Mouse (Mus musculus) neural tube, embryonic 14.5 days (tissue): ENCODE measurements at regions not wholly inside any gene's neighbourhood (a gene's known extent, or its start where the extent isn't known, plus 50 kb on each side); places are given as distances from the start of the nearest gene placed in this dataset.

Experiments
- ATAC-seq: fragments of 200-750 bp; cut with Nextera tagmentation; 2 replicates; pipeline ENCODE4 v1.8.0; 2017; ENCODE audit warnings: low read depth, mild to moderate bottlenecking, moderate TSS enrichment, moderate library complexity
- H3K27ac ChIP-seq: fragments of 300-500 bp; sonication (generic); 2 replicates; pipeline ENCODE4 v1.5.1; 2014; ENCODE audit warnings: low read depth, mild to moderate bottlenecking, control low read depth, low read length, moderate library complexity, mixed read lengths
- H3K27me3 ChIP-seq: fragments of 300-500 bp; sonication (generic); 2 replicates; pipeline ENCODE4 v1.6.1; 2014; ENCODE audit warnings: low read length; ENCODE audit not compliant: control insufficient read depth, insufficient read depth
- H3K36me3 ChIP-seq: fragments of 300-500 bp; sonication (generic); 2 replicates; pipeline ENCODE4 v1.6.1; 2014; ENCODE audit warnings: low read length, mixed read lengths; ENCODE audit not compliant: control insufficient read depth, insufficient read depth
- H3K4me1 ChIP-seq: fragments of 300-500 bp; sonication (generic); 2 replicates; pipeline ENCODE4 v1.6.1; 2014; ENCODE audit warnings: low read length; ENCODE audit not compliant: control insufficient read depth, insufficient read depth
- H3K4me2 ChIP-seq: fragments of 300-500 bp; sonication (generic); 2 replicates; pipeline ENCODE4 v1.6.1; 2014; ENCODE audit warnings: mild to moderate bottlenecking, low read depth, low read length, control low read depth
- H3K4me3 ChIP-seq: fragments of 300-500 bp; sonication (generic); 2 replicates; pipeline ENCODE4 v1.5.1; 2014; ENCODE audit warnings: low read depth, low read length, control low read depth, mixed read lengths
- H3K9ac ChIP-seq: fragments of 300-500 bp; sonication (generic); replicated peaks from 2 replicates; pipeline ENCODE4 v1.6.1; 2014; ENCODE audit warnings: low read depth, mild to moderate bottlenecking, control low read depth, low read length, mixed read lengths
- H3K9me3 ChIP-seq: fragments of 300-500 bp; sonication (generic); 2 replicates; pipeline ENCODE4 v1.6.1; 2016; ENCODE audit warnings: low read length; ENCODE audit not compliant: control insufficient read depth
- WGBS: fragments of 180-500 bp; shearing (Covaris S2); extraction: QIAGEN DNeasy Blood & Tissue Kit; methylation state at CpG from one replicate; pipeline ENCODE4 v1.1.7; 2014; 5-methylcytosine and 5-hydroxymethylcytosine counted together

- H3K27ac ChIP-seq = no peak overlapping the region
- H3K4me3 ChIP-seq = no peak overlapping the region
- H3K4me2 ChIP-seq = no peak overlapping the region
- 29% methylated on average over 7 of the region's 7 CpGs for WGBS
- no peaks in the 10 kb centered on the region for H3K9me3 ChIP-seq
- H3K9ac ChIP-seq = no peak overlapping the region
- H3K27me3 ChIP-seq = no peaks in the 10 kb centered on the region
- ATAC-seq = no peak
- no peaks in the 10 kb centered on the region for H3K36me3 ChIP-seq
- no peaks in the 10 kb centered on the region for H3K4me1 ChIP-seq
Measured at GRCm38 (mm10) chr13:102629176-102629575, 64.2 kb upstream of the Cd180 start.

- ATAC-seq = no peak
- 94% methylated on average over 10 of the region's 10 CpGs for WGBS
- no peak overlapping the region for H3K27ac ChIP-seq
- H3K9me3 ChIP-seq = no peaks in the 10 kb centered on the region
- H3K4me1 ChIP-seq = no peaks in the 10 kb centered on the region
- H3K36me3 ChIP-seq = no peaks in the 10 kb centered on the region
- H3K27me3 ChIP-seq = no peaks in the 10 kb centered on the region
- H3K4me3 ChIP-seq = no peak overlapping the region
- H3K4me2 ChIP-seq = no peak overlapping the region
- no peak overlapping the region for H3K9ac ChIP-seq
Measured at GRCm38 (mm10) chr13:102634236-102634957, 59.0 kb upstream of the Cd180 start.

DNA sequence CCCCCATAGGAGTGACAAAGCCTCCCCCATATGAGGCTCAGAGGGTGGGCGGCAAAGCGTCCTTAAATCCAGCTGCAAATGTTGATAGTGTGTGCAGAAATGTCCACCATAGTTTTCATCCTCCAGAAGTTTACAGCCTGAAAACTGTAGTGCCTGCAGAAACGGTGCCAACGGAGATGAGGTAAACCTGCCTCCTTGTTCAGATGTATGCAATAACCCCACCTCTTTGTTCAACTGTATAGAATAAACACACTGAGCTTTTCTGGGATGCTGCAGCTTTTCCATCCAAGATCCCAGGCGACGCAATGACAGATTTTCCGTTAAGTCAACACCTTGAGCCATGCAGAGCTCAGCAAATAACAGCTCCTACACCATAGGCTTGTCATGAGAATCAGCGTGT lies 57.3 kb upstream of the Cd180 start:
- Histone ChIP-seq H3K4me2 (no peak overlapping the region), H3K4me3 (no peak overlapping the region), H3K9ac (no peak overlapping the region), H3K9me3 (no peaks in the 10 kb centered on the region), H3K27ac (no peak overlapping the region), H3K4me1 (no peaks in the 10 kb centered on the region), H3K36me3 (no peaks in the 10 kb centered on the region), H3K27me3 (no peaks in the 10 kb centered on the region)
- WGBS = 77% methylated on average over 8 of the region's 8 CpGs
- no peak for ATAC-seq

DNA sequence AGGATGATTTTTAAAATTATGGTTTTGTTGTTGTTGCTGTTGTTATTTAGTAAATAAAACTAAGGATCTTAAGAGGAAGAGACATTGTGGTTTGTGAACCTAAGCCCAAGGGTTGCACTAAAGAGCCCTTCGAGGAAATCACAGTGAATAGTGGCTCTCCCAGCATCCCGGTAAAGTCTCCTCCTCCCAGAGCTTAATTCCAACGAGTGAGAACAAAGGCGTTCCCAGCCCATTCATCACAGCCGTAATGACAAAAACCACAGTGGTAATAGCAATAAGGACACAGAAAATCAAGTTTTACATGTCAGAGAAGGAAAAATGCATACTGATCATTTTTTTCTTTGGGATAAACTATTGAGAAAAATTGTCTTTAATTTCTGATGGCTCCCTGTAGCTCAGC lies 56.3 kb upstream of the Cd180 start:
- Histone ChIP-seq H3K4me2 (no peak overlapping the region), H3K4me1 (no peaks in the 10 kb centered on the region), H3K9ac (no peak overlapping the region), H3K36me3 (no peaks in the 10 kb centered on the region), H3K27me3 (no peaks in the 10 kb centered on the region), H3K4me3 (no peak overlapping the region), H3K9me3 (no peaks in the 10 kb centered on the region), H3K27ac (no peak overlapping the region)
- no peak for ATAC-seq
- WGBS = 9% methylated on average over 5 of the region's 5 CpGs

DNA sequence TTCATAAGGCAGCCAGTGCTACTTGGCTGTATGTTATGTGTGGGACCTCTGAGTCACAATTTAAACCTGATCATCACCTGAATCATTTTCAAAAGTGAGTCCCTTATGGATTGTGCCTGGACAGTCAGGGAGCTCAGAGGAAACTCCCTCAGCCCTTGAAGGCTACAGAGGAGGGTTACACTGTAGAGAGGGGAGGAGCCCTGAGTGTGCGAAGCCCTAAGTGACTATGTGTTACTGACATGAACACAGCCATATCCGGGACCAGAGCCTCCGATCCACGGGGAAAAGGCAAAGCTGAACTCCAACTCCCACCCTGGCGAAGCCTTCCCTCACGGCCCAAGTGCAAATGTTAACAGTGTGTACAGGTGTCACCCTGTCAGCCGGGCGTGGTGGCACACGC lies 53.7 kb upstream of the Cd180 start:
- no peaks in the 10 kb centered on the region for H3K27me3 ChIP-seq
- no peaks in the 10 kb centered on the region for H3K9me3 ChIP-seq
- peaks cover 2% of the 10 kb centered on the region; the same call in 1 of the 2 replicates for H3K4me1 ChIP-seq
- ATAC-seq = no peak
- 95% methylated on average over 9 of the region's 9 CpGs for WGBS
- H3K4me3 ChIP-seq = no peak overlapping the region
- no peak overlapping the region for H3K27ac ChIP-seq
- H3K4me2 ChIP-seq = no peak overlapping the region
- no peaks in the 10 kb centered on the region for H3K36me3 ChIP-seq
- no peak overlapping the region for H3K9ac ChIP-seq

- H3K9me3 ChIP-seq = no peaks in the 10 kb centered on the region
- peaks cover 2% of the 10 kb centered on the region; the same call in 1 of the 2 replicates for H3K4me1 ChIP-seq
- no peak overlapping the region for H3K4me3 ChIP-seq
- H3K27ac ChIP-seq = no peak overlapping the region
- no peaks in the 10 kb centered on the region for H3K27me3 ChIP-seq
- H3K36me3 ChIP-seq = no peaks in the 10 kb centered on the region
- no peak overlapping the region for H3K9ac ChIP-seq
- 39% methylated on average over 3 of the region's 3 CpGs for WGBS
- no peak for ATAC-seq
- no peak overlapping the region for H3K4me2 ChIP-seq
Measured at GRCm38 (mm10) chr13:102640171-102640570, 53.2 kb upstream of the Cd180 start.
